In the genomic region with DNA sequence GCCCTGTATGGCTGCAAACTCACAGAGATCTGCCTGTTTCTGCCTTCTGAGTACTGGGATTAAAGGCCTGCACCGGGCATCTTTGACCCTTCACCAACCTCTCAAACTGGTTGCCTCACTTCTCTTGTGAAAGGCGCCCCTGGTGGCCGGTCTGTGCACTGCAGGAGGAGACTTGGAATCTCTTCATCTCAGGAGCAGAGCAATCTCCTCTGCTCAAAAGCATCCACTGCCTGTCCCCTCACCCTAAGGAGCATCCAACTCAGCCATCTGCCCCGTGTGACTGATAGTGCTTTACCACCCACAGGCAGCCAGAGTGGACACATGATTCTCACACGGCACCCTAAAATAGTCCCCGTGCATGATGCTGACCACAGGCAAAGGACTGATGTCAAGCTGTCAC, we compare ENCODE assay signal across 8 mouse cellular contexts.
DNase-seq lines count a peak whose midpoint lies in the region; ATAC-seq lines count a peak whose summit lies in the region.

No protein-coding gene starts in this region.

- peak overlapping the region; percentile 96 for H3K27ac ChIP-seq in heart, embryonic 12.5 days (ENCODE audit: poor library complexity, severe bottlenecking)

- no peaks in the 10 kb centered on the region for H3K27me3 ChIP-seq in heart, embryonic 12.5 days (replicated peaks)

- H3K4me2 ChIP-seq in heart, embryonic 12.5 days = no peak overlapping the region

- peaks cover 71% of the 10 kb centered on the region for H3K4me1 ChIP-seq in heart, embryonic 12.5 days (replicated peaks)

- peak; percentile 78 for DNase-seq in layer of hippocampus, adult 11-12 months (ENCODE audit: low spot score)
- DNase-seq in layer of hippocampus, adult 8-10 months (ENCODE audit: low spot score in 2 of 2) = no peak
- DNase-seq in NIH3T3 (ENCODE audit: low read depth) = peak; percentile 55
- peak; percentile 75 to 82 for DNase-seq in cerebellum, postnatal 25 days
- DNase-seq in layer of hippocampus, adult 9-10 months (ENCODE audit: low spot score) = peak; percentile 45
- DNase-seq in thymus, postnatal 0 days (ENCODE audit: low spot score) = peak; percentile 65

- H3K4me3 ChIP-seq in heart, embryonic 12.5 days = no peak overlapping the region

- no peak for ATAC-seq in heart, embryonic 12.5 days (ENCODE audit: insufficient number of reproducible peaks, low FRiP score)
- ATAC-seq in megakaryocyte-erythroid progenitor cell, adult 5-6 weeks (replicated peaks; ENCODE audit: low FRiP score, low TSS enrichment, poor library complexity, severe bottlenecking) = peak; percentile 55

- H3K9ac ChIP-seq in heart, embryonic 12.5 days = no peak overlapping the region

- 51% methylated on average over 6 of the region's 6 CpGs for WGBS in heart, embryonic 12.5 days

- H3K9me3 ChIP-seq in heart, embryonic 12.5 days (replicated peaks) = no peaks in the 10 kb centered on the region

- H3K36me3 ChIP-seq in heart, embryonic 12.5 days = no peaks in the 10 kb centered on the region

Comparison
In these comparisons a context has a peak if more than half of its experiments do, and no peak if none do; other contexts are left out.
1. DNase-seq: peak in layer of hippocampus, adult 11-12 months (single experiment), NIH3T3 (single experiment), cerebellum, postnatal 25 days (2 of 2), layer of hippocampus, adult 9-10 months (single experiment) and thymus, postnatal 0 days (single experiment); none in layer of hippocampus, adult 8-10 months (0 of 2).